ENCODE assay signal across 8 mouse cellular contexts in the genomic region with DNA sequence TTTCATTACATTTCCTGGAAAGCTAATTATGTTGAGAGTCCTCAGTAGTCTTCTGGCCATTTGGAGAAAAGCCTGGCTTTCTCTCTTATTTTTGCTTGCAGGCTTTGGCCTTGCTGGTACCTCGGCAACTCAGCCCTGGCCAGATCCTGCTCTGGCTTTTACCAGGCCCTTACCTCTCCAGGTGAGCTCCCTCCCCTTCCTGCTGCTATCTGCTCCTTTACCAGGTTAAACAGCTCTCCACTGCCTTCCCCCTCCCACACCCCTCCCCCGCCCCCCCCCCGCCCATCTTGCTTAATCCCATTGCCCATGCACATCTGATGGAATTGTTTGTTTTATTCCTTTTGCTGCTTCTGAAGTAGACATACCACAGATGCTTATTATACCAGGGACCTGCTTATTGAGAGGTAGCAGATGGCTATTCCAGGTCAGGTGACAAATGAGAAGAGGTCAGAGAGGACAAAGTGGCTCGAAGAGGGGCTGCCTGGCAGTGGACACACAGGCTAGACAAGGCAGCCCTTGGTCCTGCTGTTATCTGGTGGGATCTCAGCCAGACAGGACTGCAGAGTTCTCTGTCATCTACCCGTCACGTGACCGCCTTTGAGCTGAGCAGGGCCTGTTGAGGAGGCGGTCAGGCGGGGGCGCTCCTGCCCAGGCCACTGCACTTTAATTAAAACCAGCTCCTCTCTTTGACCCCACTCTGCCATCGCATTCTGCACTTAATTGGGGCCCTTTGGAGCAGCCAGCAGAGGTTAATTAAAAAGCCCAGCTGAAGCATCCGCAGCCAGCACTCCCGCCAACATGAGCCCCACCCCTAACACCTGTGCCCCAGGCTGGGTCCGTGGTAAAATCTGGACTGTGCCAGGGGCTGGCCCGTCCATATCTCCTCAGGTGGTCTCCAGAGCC. TPM values are rescaled to one million over a fixed set of nuclear protein-coding genes. Genes with fewer than 3 reads are reported as not detected.
DNase-seq lines count a peak whose midpoint lies in the region; ATAC-seq and TF ChIP-seq lines count a peak whose summit lies in the region.
"Had no signal": no experiment of that assay in that cellular context is flagged by ENCODE, and none has a peak within 500 bp of the region (broad histone marks: within the 10 kb centered on the region; RNA-seq: fewer than 3 reads in every experiment).

No protein-coding gene starts in this region.

- H3K9me3 ChIP-seq in hindbrain, embryonic 16.5 days (ENCODE audit: control insufficient read depth, low read length): no peaks in the 10 kb centered on the region

- peak; percentile 49 for TF ChIP-seq CTCF in left cerebral cortex, adult 2 months (IDR thresholded peaks at IDR 0.05)

- H3K4me2 ChIP-seq in hindbrain, embryonic 16.5 days (ENCODE audit: low read length): no peak overlapping the region

- 3% methylated on average over 14 of the region's 15 CpGs for WGBS in hindbrain, embryonic 16.5 days

- ATAC-seq in hindbrain, embryonic 16.5 days: peak; percentile 82
- ATAC-seq in megakaryocyte, adult 5-6 weeks (ENCODE audit: poor library complexity, severe bottlenecking): peak; percentile 59

- H3K4me3 ChIP-seq in hindbrain, embryonic 16.5 days (ENCODE audit: low read length): no peak overlapping the region
- H3K4me3 ChIP-seq in left cerebral cortex, adult 2 months: no peak overlapping the region

- peak; percentile 33 for DNase-seq in R1 (ENCODE audit: low read depth, low spot score)
- DNase-seq in cerebellum, adult 9-10 months: peak; percentile 87
- peak; percentile 32 to 49 for DNase-seq in frontal cortex, postnatal 14 days (ENCODE audit: low spot score in 2 of 2)
- peak; percentile 39 to 52 for DNase-seq in left cerebral cortex, adult 2 months (ENCODE audit: extremely low spot score in 1 of 2, low spot score in 2 of 2)
- peak; percentile 42 for DNase-seq in right cerebral cortex, postnatal 25 days

- intact Hi-C loops in left cerebral cortex, adult 2 months (cut with DNase I): loop anchor here (1.0 kb wide), 1 partner anchor 60 kb away; no protein-coding TSS in a partner anchor

- no peaks in the 10 kb centered on the region for H3K36me3 ChIP-seq in hindbrain, embryonic 16.5 days (ENCODE audit: control insufficient read depth, insufficient read depth, low read length)

- H3K27me3 ChIP-seq in hindbrain, embryonic 16.5 days (replicated peaks; ENCODE audit: control insufficient read depth, insufficient read depth, low read length): no peaks in the 10 kb centered on the region

- no peak overlapping the region; the same call in 1 of the 2 replicates for H3K9ac ChIP-seq in hindbrain, embryonic 16.5 days (ENCODE audit: low read depth, low read length)

- 0 out of 2 replicates have a peak overlapping the region, but pooled peaks have one; percentile 56 for H3K27ac ChIP-seq in hindbrain, embryonic 16.5 days (ENCODE audit: low read depth, low read length)
- no peak overlapping the region for H3K27ac ChIP-seq in left cerebral cortex, adult 2 months

- H3K4me1 ChIP-seq in hindbrain, embryonic 16.5 days (ENCODE audit: control insufficient read depth, insufficient read depth, low read depth, low read length): peaks cover 9% of the 10 kb centered on the region

RNA-seq across cellular contexts. Expression of a gene that starts 10.7 kb away (rescaled TPM):
- polyA plus RNA-seq in hindbrain, embryonic 16.5 days (2015; fragmentation: Nextera tagmentation; extraction: Ambion mirVana): 684 and 686 TPM in 2 replicates
- 100 to 1,000 TPM; 409 to 423 TPM for total RNA-seq in left cerebral cortex, adult 2 months (2021)
- 312 and 325 TPM in 2 replicates for total RNA-seq in megakaryocyte, adult 5-6 weeks (2015)
- total RNA-seq in megakaryocyte, adult 5-6 weeks (2017): 342 and 408 TPM in 2 replicates

RNA-seq across cellular contexts. Expression of a gene that starts 30.7 kb away (rescaled TPM):
- polyA plus RNA-seq in hindbrain, embryonic 16.5 days (2015; fragmentation: Nextera tagmentation; extraction: Ambion mirVana): 26.8 and 27.6 TPM in 2 replicates
- total RNA-seq in left cerebral cortex, adult 2 months (2021): 10 to 100 TPM; 21.0 to 23.6 TPM
- total RNA-seq in megakaryocyte, adult 5-6 weeks (2015): 8.3 and 8.6 TPM in 2 replicates
- total RNA-seq in megakaryocyte, adult 5-6 weeks (2017): 7.2 and 8.7 TPM in 2 replicates

RNA-seq across cellular contexts. Expression of a gene that starts 36.5 kb away (rescaled TPM):
- 92.1 and 95.9 TPM in 2 replicates for polyA plus RNA-seq in hindbrain, embryonic 16.5 days (2015; fragmentation: Nextera tagmentation; extraction: Ambion mirVana)
- total RNA-seq in left cerebral cortex, adult 2 months (2021): 10 to 100 TPM; 33.8 to 33.9 TPM
- 14.7 and 17.6 TPM in 2 replicates for total RNA-seq in megakaryocyte, adult 5-6 weeks (2015)
- 35.3 and 36.2 TPM in 2 replicates for total RNA-seq in megakaryocyte, adult 5-6 weeks (2017)

RNA-seq across cellular contexts. Expression of a gene that starts 46.8 kb away (rescaled TPM):
- 252 and 294 TPM in 2 replicates for polyA plus RNA-seq in hindbrain, embryonic 16.5 days (2015; fragmentation: Nextera tagmentation; extraction: Ambion mirVana)
- total RNA-seq in left cerebral cortex, adult 2 months (2021): 100 to 1,000 TPM; 135 TPM
- 20.6 and 25.1 TPM in 2 replicates for total RNA-seq in megakaryocyte, adult 5-6 weeks (2015)
- total RNA-seq in megakaryocyte, adult 5-6 weeks (2017): 13.8 and 20.1 TPM in 2 replicates

RNA-seq across cellular contexts. Expression of a gene that starts 51.8 kb away (rescaled TPM):
- 0.45 and 0.77 TPM in 2 replicates for polyA plus RNA-seq in hindbrain, embryonic 16.5 days (2015; fragmentation: Nextera tagmentation; extraction: Ambion mirVana)
- not detected for total RNA-seq in left cerebral cortex, adult 2 months (2021)
- not detected in 2 replicates for total RNA-seq in megakaryocyte, adult 5-6 weeks (2015)
- not detected in 2 replicates for total RNA-seq in megakaryocyte, adult 5-6 weeks (2017)
- total RNA-seq: gastrocnemius, postnatal 36 days had no signal

Comparison
In these comparisons a context has a peak if more than half of its experiments do, and no peak if none do; other contexts are left out.
1. DNase-seq: peak in every context shown above with its lines; median percentile 87 in cerebellum, adult 9-10 months; 46 in left cerebral cortex, adult 2 months; 42 in right cerebral cortex, postnatal 25 days; 40 in frontal cortex, postnatal 14 days; 33 in R1.